Mouse (Mus musculus) erythroblast, embryonic 14.5 days (primary cell): Measurements from ENCODE around the gene Pax5.

Experiments
- GATA1 ChIP-seq: IDR thresholded peaks from 2 replicates; pipeline ENCODE4 v1.6.1; 2012; ENCODE audit warnings: low read length, inconsistent platforms, mixed read lengths
- TAL1 ChIP-seq: IDR thresholded peaks from 3 replicates; pipeline ENCODE4 v1.6.1; 2012; ENCODE audit warnings: low read length, inconsistent platforms, mixed read lengths

- TF ChIP-seq TAL1 (no peak), GATA1 (no peak)
Observed at GRCm38 (mm10) chr4:44622682-44623434, 87.4 kb downstream of the Pax5 start.
